Mouse (Mus musculus) urinary bladder, postnatal 10 days (tissue): ENCODE measurements around the gene Apcs.

Source experiments
- DNase-seq: peaks from one replicate; pipeline ENCODE4 v3.0.0; 2022; ENCODE audit warnings: low spot score

Apcs gene

GRCm38 (mm10) chr1:172894777-172895357 is at the start of gene Apcs:
Gene Apcs, minus strand, starts transcription at chr1:172895041.
- no peak for DNase-seq

GRCm38 (mm10) chr1:172932197-172932596 is 37.4 kb upstream of the Apcs start:
- no peak for DNase-seq

GRCm38 (mm10) chr1:172918450-172918849 is 23.6 kb upstream of the Apcs start:
- DNase-seq, result no peak

- no peak for DNase-seq
Observed at GRCm38 (mm10) chr1:172917115-172917514, 22.3 kb upstream of the Apcs start.

- DNase-seq, result no peak
Observed at GRCm38 (mm10) chr1:172903313-172903712, 8.5 kb upstream of the Apcs start.

GRCm38 (mm10) chr1:172895435-172895834 is 594 bp upstream of the Apcs start:
- DNase-seq, result no peak

- no peak for DNase-seq
Observed at GRCm38 (mm10) chr1:172876675-172877074, 18.2 kb downstream of the Apcs start.

- DNase-seq, result no peak
Observed at GRCm38 (mm10) chr1:172875265-172875664, 19.6 kb downstream of the Apcs start.

GRCm38 (mm10) chr1:172848171-172848570 is 46.7 kb downstream of the Apcs start:
- DNase-seq, result no peak

- no peak for DNase-seq
Observed at GRCm38 (mm10) chr1:172847044-172847761, 47.6 kb downstream of the Apcs start.
